Mouse (Mus musculus) gastrocnemius, adult 8-10 months (tissue): ENCODE data around the gene Tmem131. TPM values are rescaled to one million over a fixed set of nuclear protein-coding genes. Genes with fewer than 3 reads are reported as not detected.
A peak's percentile ranks its signal among the peaks of the same experiment; 100 is the strongest.

ENCODE experiments used
- DNase-seq, 2 experiments: peaks; one replicate each; pipeline ENCODE4 v3.0.0; 2022; ENCODE audit warnings: low spot score in 2 of 2
- total RNA-seq, 4 experiments: library from RNA; stranded (reverse); gene quantifications; 2 replicates each; pipeline ENCODE4 v1.2.4; 2022

Tmem131 gene
- 10 to 100 TPM; 22.6 to 28.6 (median 27.4) TPM for total RNA-seq

GRCm38 (mm10) chr1:36943653-36944052 is at the start of gene Tmem131:
TSS of gene Tmem131 (minus strand) at chr1:36943666.
- no peak for DNase-seq

GRCm38 (mm10) chr1:36988561-36988960 is 45.1 kb upstream of the Tmem131 start:
- DNase-seq, result no peak

GRCm38 (mm10) chr1:36988161-36988560 is 44.7 kb upstream of the Tmem131 start:
- no peak for DNase-seq

GRCm38 (mm10) chr1:36987172-36988148 is 44.0 kb upstream of the Tmem131 start:
- no peak for DNase-seq

GRCm38 (mm10) chr1:36986396-36987160 is 43.1 kb upstream of the Tmem131 start:
- no peak for DNase-seq

GRCm38 (mm10) chr1:36985896-36986295 is 42.4 kb upstream of the Tmem131 start:
- no peak for DNase-seq

- no peak for DNase-seq
These were observed 40.9 kb upstream of the Tmem131 start for GRCm38 (mm10) chr1:36984406-36984805.

- DNase-seq, result no peak
These were observed 40.3 kb upstream of the Tmem131 start for GRCm38 (mm10) chr1:36983754-36984153.

- DNase-seq, result no peak
These were observed 38.9 kb upstream of the Tmem131 start for GRCm38 (mm10) chr1:36982191-36982961.

- DNase-seq, result no peak
These were observed 33.3 kb upstream of the Tmem131 start for GRCm38 (mm10) chr1:36976770-36977169.

GRCm38 (mm10) chr1:36970918-36971617 is 27.6 kb upstream of the Tmem131 start:
- DNase-seq, result no peak

- no peak for DNase-seq
These were observed 22.4 kb upstream of the Tmem131 start for GRCm38 (mm10) chr1:36965831-36966230.

GRCm38 (mm10) chr1:36962379-36963176 is 19.1 kb upstream of the Tmem131 start:
- no peak for DNase-seq

- DNase-seq, result no peak
These were observed 17.2 kb upstream of the Tmem131 start for GRCm38 (mm10) chr1:36960509-36961222.

GRCm38 (mm10) chr1:36949591-36950184 is 6.2 kb upstream of the Tmem131 start:
- DNase-seq, result peak; percentile 30 to 59

GRCm38 (mm10) chr1:36947448-36947847 is 4.0 kb upstream of the Tmem131 start:
- no peak for DNase-seq

GRCm38 (mm10) chr1:36940381-36940762 is 3.1 kb downstream of the Tmem131 start:
- DNase-seq, result no peak

GRCm38 (mm10) chr1:36939506-36940380 is 3.7 kb downstream of the Tmem131 start:
- DNase-seq, result peak; percentile 85 to 90
